Mouse (Mus musculus) MEL (cell line): ENCODE measurements around the gene Ado.

Experiments used
- BHLHE40 ChIP-seq: IDR thresholded peaks from 2 replicates; pipeline ENCODE4 v1.6.1; 2012; ENCODE audit warnings: low read depth, mild to moderate bottlenecking, inconsistent platforms, low read length, improper control_type of control experiment, borderline replicate concordance
- CHD1 ChIP-seq: IDR thresholded peaks from 2 replicates; pipeline ENCODE4 v1.6.1; 2012; ENCODE audit warnings: low read depth, mild to moderate bottlenecking, inconsistent platforms, low read length, improper control_type of control experiment
- CTCF ChIP-seq, 3 experiments: IDR thresholded peaks in 2 of 3; conservative IDR thresholded peaks in 1 of 3; 2 replicates each; pipeline ENCODE4 v1.5.1; 2011 to 2012; ENCODE audit warnings: low read length in 3 of 3, low read depth in 2 of 3, mild to moderate bottlenecking in 2 of 3, improper control_type of control experiment in 1 of 3, inconsistent platforms in 1 of 3, mixed read lengths in 1 of 3, moderate library complexity in 1 of 3; ENCODE audit not compliant: control insufficient read depth in 1 of 3, insufficient read depth in 1 of 3, poor library complexity in 1 of 3, severe bottlenecking in 1 of 3
- EP300 ChIP-seq, 2 experiments: IDR thresholded peaks; 2 replicates each; pipeline ENCODE4 v1.6.1; 2011; ENCODE audit warnings: improper control_type of control experiment in 2 of 2, low read length in 2 of 2, low read depth in 1 of 2, mild to moderate bottlenecking in 1 of 2
- GABPA ChIP-seq: IDR thresholded peaks from 2 replicates; pipeline ENCODE4 v1.6.1; 2012; ENCODE audit warnings: low read depth, mild to moderate bottlenecking, inconsistent platforms, low read length, improper control_type of control experiment, moderate library complexity
- MAX ChIP-seq: IDR thresholded peaks from 2 replicates; pipeline ENCODE4 v1.6.1; 2011; ENCODE audit warnings: low read length, improper control_type of control experiment
- MEF2A ChIP-seq: IDR thresholded peaks from 2 replicates; pipeline ENCODE4 v1.6.1; 2014; ENCODE audit warnings: low read depth, mild to moderate bottlenecking, inconsistent platforms, low read length, improper control_type of control experiment; ENCODE audit not compliant: poor library complexity, insufficient replicate concordance, severe bottlenecking; ENCODE audit errors: extremely low read depth
- MYB ChIP-seq: IDR thresholded peaks from 2 replicates; pipeline ENCODE4 v1.6.1; 2011; ENCODE audit warnings: mild to moderate bottlenecking, low read depth, low read length, improper control_type of control experiment
- NELFE ChIP-seq: IDR thresholded peaks from 2 replicates; pipeline ENCODE4 v1.6.1; 2011; ENCODE audit warnings: low read depth, low read length, improper control_type of control experiment
- POLR2A ChIP-seq, 2 experiments: IDR thresholded peaks; 2 replicates each; pipeline ENCODE4 v1.6.1; 2011 to 2012; ENCODE audit warnings: low read length in 2 of 2, mild to moderate bottlenecking in 2 of 2, control low read depth in 1 of 2, improper control_type of control experiment in 1 of 2, low read depth in 1 of 2, moderate library complexity in 1 of 2; ENCODE audit not compliant: control insufficient read depth in 1 of 2, insufficient read depth in 1 of 2, poor library complexity in 1 of 2
- POLR2AphosphoS2 ChIP-seq: IDR thresholded peaks from 2 replicates; pipeline ENCODE4 v1.6.1; 2011; ENCODE audit warnings: low read length, improper control_type of control experiment
- TAL1 ChIP-seq: IDR thresholded peaks from 2 replicates; pipeline ENCODE4 v1.6.1; 2012; ENCODE audit warnings: mild to moderate bottlenecking, inconsistent platforms, low read length, moderate library complexity, mixed read lengths

DNA sequence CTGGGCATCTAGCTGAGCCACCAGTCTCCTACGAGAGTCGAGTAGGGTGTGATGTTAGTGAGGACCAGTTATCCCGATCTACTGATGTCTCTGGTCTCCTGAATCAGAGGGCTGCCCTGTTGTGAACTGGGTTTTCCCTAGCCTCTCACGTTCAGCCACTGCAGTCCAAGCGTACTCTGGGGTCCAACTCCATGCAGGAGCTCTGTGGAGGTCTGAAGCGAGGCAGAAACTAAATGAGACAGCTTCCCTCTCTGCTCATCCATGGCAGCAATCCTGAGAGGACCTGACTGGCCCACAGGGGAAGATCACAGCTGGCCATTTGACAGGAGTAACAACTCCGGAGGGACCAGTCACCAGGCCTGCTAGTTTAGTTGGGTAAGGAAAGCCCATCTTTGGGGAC, 24.1 kb downstream of the Ado start:
- no peak for TF ChIP-seq MYB
- no peak for TF ChIP-seq CTCF (IDR thresholded peaks at IDR 0.05 in 2 of 3, conservative IDR thresholded peaks at IDR 0.05 in 1 of 3; ENCODE audit: control insufficient read depth in 1 of 3, insufficient read depth in 1 of 3, low read depth in 2 of 3, low read length in 3 of 3, poor library complexity in 1 of 3, severe bottlenecking in 1 of 3)
- no peak for TF ChIP-seq EP300 (IDR thresholded peaks at IDR 0.05; ENCODE audit: low read depth in 1 of 2, low read length in 2 of 2)
- TF ChIP-seq POLR2A (IDR thresholded peaks at IDR 0.05; ENCODE audit: control insufficient read depth in 1 of 2, insufficient read depth in 1 of 2, low read depth in 1 of 2, low read length in 2 of 2, poor library complexity in 1 of 2) = no peak
- TF ChIP-seq CHD1 = no peak
- TF ChIP-seq POLR2AphosphoS2 = no peak
- no peak for TF ChIP-seq TAL1
- TF ChIP-seq NELFE = no peak
- TF ChIP-seq MEF2A = no peak
- no peak for TF ChIP-seq GABPA
- no peak for TF ChIP-seq MAX
- TF ChIP-seq BHLHE40 = no peak
